Mouse (Mus musculus) MEL-GATA-1-ER (cell line): Measurements from ENCODE around the gene Ptbp2.

Experiments used
- DNase-seq: peaks from one replicate; pipeline ENCODE4 v3.0.0-alpha.2; 2012; ENCODE audit warnings: low read depth; ENCODE audit errors: extremely low read depth

Gene Ptbp2

DNA sequence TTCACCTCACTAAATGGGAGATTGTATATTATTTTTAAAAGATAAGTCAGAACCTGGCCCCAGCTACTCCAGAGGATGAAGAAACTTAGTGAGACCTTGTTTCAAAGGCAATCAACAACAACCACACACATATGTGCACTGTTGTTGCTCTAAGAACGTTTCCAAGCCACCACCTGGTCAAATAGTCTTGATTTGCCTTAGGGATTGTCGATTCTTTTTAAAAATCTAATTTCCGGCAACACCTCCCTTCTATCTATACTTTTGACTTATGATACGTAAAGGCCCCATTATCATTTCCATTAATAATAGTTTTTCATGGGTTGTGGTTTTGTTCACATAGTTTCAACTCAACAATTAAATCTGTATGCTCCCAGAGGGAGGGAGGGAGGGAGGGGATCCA, at the start of gene Ptbp2:
Gene Ptbp2, minus strand, starts transcription at position 101 of the 400 bp plus-strand sequence.
- DNase-seq, result no peak

DNA sequence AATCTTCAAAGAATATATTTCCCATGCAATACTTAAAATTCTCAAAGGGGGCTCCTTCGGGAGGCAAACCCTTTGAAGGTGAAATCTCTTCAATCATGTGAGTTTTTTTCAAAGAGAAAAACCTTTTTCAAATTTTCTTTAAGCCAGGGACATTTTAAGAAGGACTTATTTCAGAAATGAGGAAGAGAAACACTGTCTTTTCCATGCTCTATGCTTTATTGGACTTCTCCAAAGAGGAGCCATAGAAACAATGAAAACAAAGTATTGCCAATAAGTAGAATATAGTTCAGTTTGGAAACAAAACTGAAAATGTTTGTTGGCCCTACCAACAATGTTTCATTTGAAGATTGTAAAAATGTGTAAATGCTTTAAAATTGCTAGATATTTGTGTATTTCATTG, 30.4 kb upstream of the Ptbp2 start:
- DNase-seq, result no peak

DNA sequence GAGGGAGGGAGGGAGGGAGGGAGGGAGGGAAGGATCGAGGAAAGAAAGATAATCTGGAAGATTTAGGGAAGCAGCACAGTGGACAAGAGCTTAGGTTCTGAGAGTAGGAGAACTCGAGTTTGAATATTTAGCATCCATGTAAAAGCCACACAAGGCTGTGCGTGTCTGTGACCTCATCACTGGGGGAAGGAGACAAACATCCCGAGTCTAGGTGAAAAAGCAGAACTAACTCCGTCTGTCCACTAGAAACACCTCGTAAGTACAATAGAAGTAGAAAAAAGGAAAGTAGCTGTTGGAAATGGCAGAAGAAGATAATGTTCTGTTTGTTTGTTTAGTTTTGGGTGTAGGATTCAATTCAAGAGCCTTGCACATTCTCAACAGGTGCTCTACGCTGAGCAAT, 21.9 kb upstream of the Ptbp2 start:
- DNase-seq, result peak; percentile 47

DNA sequence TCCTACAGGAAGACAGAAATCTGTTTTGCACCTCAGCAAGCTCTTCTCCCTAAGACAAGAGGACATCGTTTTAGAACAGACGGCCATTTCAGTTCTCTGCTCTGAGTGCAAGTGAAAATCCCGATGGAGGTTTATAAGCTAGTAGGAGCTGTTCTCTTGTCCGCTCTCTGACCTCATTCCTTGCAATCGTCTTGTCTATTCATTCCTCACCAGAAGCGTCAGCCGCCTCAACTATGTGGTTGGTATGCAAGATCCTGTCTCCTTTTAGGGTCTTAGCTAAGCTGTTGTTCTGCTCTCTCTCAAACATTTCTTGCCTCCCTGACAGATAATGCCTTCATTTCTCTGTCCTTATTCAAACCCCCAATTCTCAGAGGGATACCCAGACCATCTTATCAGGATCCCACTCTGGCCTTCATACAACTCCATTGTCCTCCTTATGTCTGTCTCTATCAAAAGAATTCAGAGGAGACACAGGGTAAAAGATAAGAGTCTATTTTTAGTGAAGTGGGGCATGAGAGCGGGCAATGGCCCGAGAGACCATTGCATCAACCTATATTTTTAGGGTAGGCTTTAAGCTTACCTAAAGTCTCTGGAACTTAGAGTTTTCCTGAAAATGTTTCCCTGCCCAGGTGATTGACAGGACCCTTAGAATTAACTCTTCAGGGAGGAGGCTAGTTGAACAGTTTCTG, 10.6 kb upstream of the Ptbp2 start:
- no peak for DNase-seq

DNA sequence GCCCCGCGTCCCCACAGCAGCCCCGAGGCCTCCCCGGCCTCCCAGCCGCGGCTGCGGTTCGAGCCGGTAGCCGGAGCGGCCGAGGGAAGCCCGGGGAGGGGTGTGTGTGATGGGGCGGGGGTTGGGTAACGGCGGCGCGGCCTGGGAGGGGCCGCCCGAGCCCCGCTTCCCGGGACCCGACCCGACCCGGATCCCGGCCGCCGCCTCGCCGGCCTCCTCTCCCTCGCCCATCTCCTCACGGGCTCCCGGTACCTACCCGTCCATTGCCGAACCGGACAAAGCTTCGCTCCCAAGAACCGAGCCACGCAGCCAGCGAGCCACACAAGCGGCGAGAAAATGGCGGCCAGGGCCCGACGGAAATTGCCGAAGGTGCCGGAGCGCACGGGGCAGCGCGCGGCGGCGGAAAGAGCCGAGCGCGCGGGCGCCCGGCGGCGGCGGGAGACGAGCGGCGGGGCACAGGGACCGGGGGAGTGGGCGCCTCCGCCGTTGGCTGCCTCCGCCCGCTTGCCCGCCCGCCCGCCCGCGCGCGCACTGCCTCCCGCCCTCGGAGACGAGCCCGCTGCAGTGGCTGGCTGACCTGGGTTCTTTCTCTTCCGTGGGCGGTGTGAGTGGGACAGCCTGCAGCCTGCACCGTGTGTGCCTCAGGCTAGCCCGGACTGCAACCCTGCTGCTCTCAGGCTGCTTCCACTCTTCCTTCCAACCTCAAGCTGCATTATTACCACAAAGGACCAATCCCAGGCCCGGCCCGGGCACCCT, 1.1 kb downstream of the Ptbp2 start:
- peak; percentile 35 for DNase-seq

DNA sequence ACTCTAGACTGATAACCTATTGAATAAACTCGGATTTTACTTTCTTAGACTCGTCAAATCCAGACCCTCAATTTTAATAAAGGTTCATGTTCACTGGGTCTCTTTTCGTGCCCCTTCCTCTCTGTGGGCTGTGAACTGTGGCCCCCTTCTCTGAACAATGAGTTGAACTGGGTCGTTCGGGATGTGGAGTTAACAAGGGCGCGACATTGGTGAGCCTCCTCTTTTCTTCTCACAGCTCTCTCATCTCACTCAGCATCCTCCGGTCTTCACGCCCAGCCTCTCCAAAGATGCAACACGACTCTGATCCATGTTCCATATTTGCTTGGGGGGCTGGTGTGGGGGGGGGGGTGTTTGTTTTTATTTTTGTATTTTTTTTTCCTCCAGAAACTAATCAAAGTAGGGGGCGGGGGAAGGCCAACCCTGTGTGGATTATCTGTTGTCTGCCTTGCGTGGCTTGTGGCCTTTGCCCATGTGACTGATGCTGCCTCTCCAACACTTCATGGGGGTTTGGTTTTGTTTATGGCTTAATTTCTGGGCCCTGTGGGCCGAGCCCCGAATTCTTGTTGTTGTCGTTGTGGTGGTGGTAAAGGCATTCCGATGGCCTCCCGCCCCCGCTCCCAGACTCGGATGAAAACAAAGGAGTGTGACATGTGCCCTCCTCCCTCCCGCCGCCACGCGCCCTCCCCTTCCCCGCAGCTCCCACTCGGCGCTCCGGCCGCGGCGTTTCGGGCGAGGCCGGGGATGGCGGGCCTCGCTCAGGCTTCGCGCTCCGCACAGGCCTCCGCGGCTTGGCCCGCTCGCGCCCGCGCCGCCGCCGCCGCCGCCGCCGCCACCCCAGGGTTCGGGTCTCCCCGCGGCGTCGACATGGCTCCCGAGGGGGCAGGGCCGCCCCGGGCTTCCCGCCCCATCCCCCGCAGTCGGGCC, 2.0 kb downstream of the Ptbp2 start:
- DNase-seq, result peak; percentile 21

DNA sequence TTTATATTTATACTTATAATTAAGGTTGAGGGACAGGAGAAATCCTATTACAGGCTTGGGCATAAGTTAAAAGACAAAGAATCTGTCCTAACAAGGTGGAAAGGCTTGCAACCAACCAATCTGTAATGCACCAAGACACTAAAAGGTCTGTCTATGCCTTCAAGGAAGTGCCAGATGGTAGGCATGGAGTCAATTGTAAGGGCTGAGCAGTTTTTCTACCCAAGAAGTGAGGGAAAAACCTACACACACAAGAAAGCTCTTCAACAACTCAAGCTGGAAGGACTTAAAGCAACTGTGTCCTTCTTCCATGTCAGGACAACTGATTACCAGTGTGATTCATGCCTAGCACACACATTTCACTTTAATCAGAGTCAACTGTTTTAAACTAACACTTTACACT, 3.4 kb downstream of the Ptbp2 start:
- no peak for DNase-seq

DNA sequence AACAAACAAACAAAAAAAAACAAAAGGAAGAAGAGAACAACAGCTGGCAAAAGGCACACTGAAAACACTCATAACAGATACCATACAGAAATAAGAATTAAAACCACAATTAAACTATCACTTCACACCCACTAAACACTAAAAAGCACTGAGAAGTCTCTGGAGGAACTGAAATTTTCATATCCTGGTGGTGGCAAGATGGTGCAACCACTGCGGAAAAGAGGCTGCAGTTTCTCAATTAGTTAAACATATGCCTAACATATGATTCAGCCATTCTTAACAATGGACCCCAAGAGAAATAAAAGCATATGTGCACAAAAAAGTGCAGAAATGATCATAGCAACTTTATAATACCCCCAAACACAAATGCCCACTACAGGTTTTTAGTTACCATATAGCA, 5.0 kb downstream of the Ptbp2 start:
- DNase-seq, result no peak

DNA sequence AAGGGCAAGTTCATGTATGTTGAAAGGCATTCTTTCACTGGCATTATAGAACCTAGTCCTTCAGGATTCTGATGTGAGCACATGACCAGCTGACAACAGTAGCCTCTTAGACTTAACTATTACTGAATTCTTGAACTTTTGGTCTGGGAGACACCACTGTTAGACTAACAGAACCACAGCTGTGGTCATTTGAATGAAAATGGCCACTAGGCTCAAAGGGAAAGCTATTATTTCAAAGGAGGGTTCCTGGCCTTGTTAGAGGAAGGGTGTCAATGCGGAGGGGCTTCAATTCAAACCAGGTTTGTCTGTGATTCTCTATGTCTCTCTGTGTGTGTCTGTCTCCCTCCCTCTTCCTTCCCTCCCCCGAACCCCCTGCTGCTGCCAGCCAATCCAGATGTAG, 5.8 kb downstream of the Ptbp2 start:
- DNase-seq, result no peak

DNA sequence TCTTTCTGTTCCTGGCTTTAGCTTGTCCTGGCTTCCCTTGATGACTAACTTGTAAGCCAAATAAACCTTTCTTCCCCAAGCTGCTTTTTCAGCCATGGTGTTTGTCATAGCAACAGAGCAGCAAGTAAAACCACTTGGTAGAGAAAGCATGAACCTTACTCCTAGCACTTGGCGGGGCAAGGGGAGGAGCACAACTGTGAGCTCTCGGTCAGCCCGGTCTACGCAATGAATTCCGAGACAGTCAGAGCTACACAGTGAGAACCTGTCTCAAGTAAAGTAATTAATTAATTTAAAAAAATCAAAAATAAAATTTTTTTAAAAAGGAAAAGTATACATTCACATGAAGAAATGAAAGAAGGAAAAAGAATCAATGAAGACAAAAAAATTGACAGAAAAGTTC, 8.1 kb downstream of the Ptbp2 start:
- no peak for DNase-seq

DNA sequence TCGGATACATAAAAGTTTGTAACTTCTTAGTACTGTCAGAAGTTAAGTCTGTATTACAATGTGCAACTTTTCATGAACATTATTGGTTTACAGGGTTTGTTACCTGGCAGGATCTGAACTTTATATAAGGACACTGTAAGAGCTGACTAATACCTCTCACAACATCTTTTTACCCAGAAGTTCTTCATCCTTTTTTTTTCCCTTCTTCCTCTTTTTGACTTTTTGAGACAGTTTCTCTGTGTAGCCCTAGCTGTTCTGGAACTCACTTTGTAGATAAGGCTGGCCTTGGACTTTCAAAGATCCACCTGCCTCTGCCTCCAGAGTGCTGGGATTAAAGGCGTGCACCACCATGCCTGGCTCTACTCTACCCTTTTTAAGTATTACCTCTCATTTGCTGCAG, 11.5 kb downstream of the Ptbp2 start:
- DNase-seq, result peak; percentile 55

DNA sequence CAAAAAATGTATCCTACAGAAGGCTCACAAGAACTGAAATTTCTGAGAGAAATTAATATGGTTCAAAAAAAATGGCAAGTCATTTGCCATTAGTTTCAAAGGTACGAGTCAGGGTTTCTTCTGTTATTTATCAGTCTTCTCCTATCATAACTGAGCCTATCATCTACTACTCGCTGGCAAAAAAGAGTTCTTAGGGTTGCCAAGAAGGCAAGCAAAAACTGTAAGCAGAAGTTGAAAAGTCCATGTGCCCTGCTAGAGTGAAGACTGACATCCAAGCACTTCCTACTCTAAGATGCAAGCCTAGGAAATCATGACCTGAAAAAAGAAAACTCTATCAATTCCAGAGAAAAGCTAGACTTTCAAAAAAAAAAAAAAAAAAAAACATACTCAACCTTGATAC, 20.5 kb downstream of the Ptbp2 start:
- DNase-seq, result peak; percentile 52

DNA sequence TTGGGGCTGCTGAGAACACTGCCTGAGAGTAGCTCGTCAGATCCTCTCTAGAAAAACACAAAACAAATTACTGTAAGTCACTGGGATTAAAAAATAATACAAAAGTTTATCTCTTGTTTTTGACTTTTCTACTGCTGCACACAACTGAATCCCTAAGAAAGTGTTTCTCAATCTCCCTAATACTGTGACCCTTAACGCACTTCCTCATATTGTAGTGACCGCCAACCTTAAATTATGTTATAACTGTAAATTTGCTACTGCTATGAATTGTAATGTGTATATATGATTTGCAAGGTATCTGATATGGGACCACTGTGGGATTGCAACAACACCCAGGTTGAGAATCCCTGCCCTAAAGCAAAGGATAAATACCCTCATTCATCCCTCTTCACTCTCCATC, 22.5 kb downstream of the Ptbp2 start:
- DNase-seq, result no peak

DNA sequence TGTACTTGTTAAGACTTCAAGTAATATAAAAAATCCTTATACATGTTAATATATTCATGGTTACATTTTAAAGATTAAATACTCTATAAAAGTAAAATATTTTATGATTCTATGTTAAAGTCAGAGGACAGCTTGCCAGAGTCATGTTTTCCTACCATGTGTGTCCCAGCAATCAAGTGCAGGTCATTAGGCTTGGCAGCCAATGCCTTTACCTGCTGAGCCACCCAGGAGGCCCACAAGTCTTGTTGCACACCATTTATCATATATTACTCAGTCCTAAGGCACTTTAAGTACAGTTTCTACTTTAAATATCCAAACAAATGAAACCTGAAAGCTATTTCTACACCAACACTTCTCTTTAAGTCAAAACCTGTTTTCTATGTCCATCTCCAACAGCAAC, 30.5 kb downstream of the Ptbp2 start:
- no peak for DNase-seq

DNA sequence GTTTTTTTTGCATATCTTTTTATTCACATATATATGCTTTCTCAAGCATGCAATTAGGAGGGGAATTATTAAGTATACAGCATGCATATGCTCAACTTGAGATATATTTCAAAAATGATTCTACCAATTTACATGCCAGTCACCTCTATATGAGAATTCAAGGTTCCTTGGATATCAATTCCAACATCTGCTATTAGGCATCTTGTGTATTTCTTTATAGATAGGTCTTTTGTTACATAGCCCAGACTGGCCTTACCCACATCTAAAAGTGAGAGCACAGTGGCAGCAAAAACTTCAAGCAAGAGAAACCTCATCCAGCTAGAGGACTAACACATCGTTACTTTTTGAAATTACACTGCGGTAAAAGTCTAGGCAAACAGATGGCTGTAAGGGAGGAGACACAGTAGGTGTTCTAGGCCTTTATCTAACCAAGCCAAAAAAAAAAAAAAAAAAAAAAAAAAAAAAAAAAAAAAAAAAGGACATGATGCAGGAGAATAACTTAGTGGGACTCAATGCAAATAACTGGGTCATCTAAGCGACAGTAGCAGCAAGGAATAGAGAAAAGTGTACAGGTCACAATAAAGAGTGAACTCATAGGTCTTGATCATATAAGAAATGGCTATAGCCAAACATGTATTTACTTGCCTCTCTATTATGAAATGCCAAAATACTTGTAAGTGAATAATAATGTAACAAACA, 34.6 kb downstream of the Ptbp2 start:
- DNase-seq, result no peak

DNA sequence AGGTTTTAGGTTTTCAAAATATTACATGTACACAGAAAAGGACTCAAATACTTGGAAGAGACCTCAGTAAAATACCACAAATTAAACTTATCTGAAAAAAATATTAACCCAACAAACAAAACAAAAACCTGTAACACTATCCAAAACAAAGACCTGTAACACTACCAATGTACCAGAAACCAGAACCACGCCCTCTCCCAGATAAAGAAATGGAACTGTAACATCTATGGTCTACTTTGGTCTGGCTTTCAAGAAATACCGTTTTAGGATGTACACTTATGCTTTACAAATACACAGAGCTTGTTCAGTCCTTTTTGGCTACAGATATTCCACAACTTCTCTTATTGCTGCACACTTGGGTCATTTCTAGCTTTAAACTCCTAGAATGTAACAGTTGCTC, 35.1 kb downstream of the Ptbp2 start:
- DNase-seq, result no peak

DNA sequence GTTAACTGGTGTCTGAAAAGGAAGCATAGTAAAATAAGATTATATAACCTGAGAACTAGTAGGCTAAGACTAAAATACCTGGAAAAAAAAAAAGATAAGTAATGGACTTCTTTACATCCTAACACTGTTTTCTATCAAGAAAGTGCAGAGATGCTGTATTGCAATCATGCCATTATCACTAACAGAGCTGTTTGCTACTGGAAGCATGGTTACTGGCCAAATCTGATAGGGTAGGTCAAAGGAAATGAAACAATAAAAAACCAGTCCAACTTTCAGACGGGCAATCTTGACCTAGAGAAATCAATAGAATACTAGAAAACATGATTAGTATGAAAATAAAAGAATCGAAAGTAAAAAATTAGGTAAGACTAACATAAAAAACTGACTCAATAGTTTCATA, 37.6 kb downstream of the Ptbp2 start:
- no peak for DNase-seq

DNA sequence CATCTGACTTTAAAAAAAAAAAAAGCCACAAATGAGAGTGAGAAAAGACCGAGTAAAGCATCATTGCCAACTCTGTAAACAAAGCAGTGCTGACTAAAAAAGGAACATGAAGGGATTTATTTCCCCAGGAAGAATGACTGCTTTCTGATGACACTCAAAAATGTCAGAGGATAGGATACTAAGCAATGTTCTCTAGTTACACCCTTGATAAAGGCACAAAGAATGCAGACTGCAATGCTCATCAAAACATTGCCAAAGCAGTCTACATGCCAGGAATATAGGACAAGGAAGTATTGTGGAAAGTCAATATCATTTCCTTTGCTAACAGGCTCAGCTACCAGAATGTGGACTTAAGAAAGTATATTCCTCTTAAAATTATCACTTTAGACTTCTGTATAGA, 38.5 kb downstream of the Ptbp2 start:
- DNase-seq, result no peak

DNA sequence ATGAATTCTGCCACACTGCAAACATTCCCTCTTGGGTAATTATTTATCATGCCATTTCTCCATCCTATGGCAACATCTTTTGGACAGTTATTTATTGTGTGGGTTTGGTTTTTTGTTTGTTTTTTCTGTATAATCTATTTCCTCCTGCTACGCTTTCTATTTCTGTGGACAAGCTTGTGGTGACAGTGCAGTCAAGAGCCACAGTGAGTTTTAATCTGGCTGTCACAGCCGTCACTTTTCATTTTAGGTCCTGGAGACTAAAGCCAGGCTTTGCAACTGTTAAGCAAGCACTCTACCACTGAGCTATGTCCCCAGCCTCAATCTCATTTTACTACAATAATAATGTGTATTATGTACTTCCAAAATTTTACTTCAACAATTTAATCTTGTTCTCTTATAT, 54.4 kb downstream of the Ptbp2 start:
- no peak for DNase-seq

DNA sequence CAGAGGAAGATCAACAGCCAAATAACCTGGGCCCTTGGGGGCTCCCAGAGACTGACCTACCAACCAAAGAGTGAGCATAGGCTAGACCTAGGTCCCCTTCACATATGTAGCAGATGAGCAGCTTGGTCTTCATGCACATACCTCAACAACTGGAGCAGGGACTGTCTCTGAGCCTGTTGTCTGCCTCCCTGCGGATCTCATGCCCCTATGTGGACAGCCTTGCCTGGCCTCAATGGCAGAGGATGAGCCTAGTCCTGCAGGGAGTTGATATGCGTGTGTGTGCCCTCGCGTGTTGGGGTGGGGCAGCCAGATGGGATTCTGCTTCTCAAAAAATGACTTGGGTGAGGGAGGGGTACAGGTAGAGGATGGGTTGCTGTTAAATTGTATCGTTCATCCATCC, 72.2 kb downstream of the Ptbp2 start:
- DNase-seq, result no peak

DNA sequence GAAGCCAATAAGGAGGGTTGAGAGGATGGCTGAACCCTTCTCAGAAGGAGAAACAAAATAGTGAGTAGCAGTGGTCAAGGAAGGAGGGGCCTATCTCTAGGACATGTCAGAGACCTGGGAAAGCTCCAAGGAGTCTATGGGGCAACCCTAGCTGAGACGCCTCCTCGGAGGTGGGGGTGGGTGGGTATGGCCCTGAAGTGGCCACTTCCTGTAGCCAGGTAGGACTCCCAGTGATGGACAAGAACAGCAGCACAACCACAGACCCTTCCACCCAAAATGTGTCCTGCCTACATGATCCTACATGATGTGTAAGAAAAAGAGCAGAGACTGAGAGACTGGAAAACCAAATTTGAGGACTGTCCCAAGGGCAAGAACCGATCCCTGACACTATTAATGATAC, 72.8 kb downstream of the Ptbp2 start:
- DNase-seq, result no peak

DNA sequence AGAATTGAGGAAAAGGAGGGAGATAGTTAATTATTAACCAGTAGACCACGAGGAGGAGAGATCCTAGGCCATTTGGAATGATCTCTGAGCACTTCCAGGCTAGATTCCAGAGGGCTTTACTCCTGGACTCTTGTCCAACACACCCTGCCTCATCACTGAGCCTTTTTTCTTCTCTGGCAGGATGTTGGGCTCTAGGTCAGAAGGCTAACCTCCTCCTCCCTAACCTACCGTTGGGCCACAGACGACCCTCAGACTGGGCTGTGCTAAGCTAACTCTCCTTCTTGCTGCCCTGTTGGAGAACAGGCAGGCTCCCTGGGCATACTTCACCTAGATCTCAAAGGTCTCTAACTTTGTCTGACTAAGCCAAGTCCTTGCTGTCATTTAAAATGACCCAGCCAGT, 82.8 kb downstream of the Ptbp2 start:
- DNase-seq, result no peak
